Mouse (Mus musculus) CH12.LX (cell line): ENCODE results near the gene Ank2. TPM values are rescaled to one million over a fixed set of nuclear protein-coding genes. Genes with fewer than 3 reads are reported as not detected.
A peak's percentile ranks its signal among the peaks of the same experiment; 100 is the strongest.

Experiments used
- DNase-seq: peaks from one replicate; pipeline ENCODE4 v3.0.0-alpha.2; 2013; ENCODE audit errors: extremely low read depth
- H3K27ac ChIP-seq: 2 replicates; pipeline ENCODE4 v1.5.1; 2012; ENCODE audit warnings: low read depth, mild to moderate bottlenecking, control low read depth, moderate library complexity; ENCODE audit not compliant: insufficient read depth
- H3K27me3 ChIP-seq: replicated peaks from 2 replicates; pipeline ENCODE3; 2012; ENCODE audit warnings: inconsistent platforms
- H3K36me3 ChIP-seq, 2 experiments: replicated peaks in 1 of 2; 2 replicates each; pipeline versions ENCODE3 to v1.6.1; 2012; ENCODE audit warnings: inconsistent platforms in 1 of 2, low read length in 1 of 2, mild to moderate bottlenecking in 1 of 2, mixed read lengths in 1 of 2, moderate library complexity in 1 of 2; ENCODE audit not compliant: control insufficient read depth in 1 of 2, insufficient read depth in 1 of 2
- H3K4me1 ChIP-seq, 2 experiments: 2 replicates each; pipeline ENCODE4 v1.6.1; 2012; ENCODE audit warnings: inconsistent platforms in 1 of 2, moderate library complexity in 1 of 2; ENCODE audit not compliant: insufficient read depth in 2 of 2, control insufficient read depth in 1 of 2
- H3K4me2 ChIP-seq: 2 replicates; pipeline ENCODE4 v1.6.1; 2012; ENCODE audit warnings: low read depth, mild to moderate bottlenecking, control low read depth; ENCODE audit not compliant: poor library complexity, insufficient read depth, severe bottlenecking
- H3K4me3 ChIP-seq, 3 experiments: fragments of 150-350 bp in 1 of 3; sonication (generic) in 1 of 3; replicated peaks in 1 of 3; 2 replicates each; pipeline versions ENCODE3 to v1.5.1; 2011 to 2012; ENCODE audit warnings: low read depth in 2 of 3, low read length in 2 of 3, mild to moderate bottlenecking in 2 of 3, moderate library complexity in 2 of 3, control low read depth in 1 of 3, improper control_type of control experiment in 1 of 3, inconsistent platforms in 1 of 3, mixed read lengths in 1 of 3; ENCODE audit not compliant: poor library complexity in 1 of 3
- H3K79me2 ChIP-seq: replicated peaks from 2 replicates; pipeline ENCODE4 v1.6.1; 2012; ENCODE audit warnings: mild to moderate bottlenecking, moderate library complexity; ENCODE audit not compliant: control insufficient read depth, poor library complexity, insufficient read depth, severe bottlenecking; ENCODE audit errors: extremely low read depth
- H3K9ac ChIP-seq: 2 replicates; pipeline ENCODE4 v1.6.1; 2012; ENCODE audit warnings: low read depth, mild to moderate bottlenecking, control low read depth, moderate library complexity; ENCODE audit not compliant: insufficient read depth
- H3K9me3 ChIP-seq: replicated peaks from 2 replicates; pipeline ENCODE3; 2012; ENCODE audit warnings: low read length, inconsistent platforms, mixed read lengths
- CHD2 ChIP-seq: IDR thresholded peaks from 2 replicates; pipeline ENCODE4 v1.6.1; 2011; ENCODE audit warnings: low read length, improper control_type of control experiment
- ELF1 ChIP-seq: IDR thresholded peaks from 2 replicates; pipeline ENCODE4 v1.6.1; 2014; ENCODE audit warnings: low read depth, mild to moderate bottlenecking, inconsistent platforms, low read length, improper control_type of control experiment
- EP300 ChIP-seq: IDR thresholded peaks from 2 replicates; pipeline ENCODE4 v1.6.1; 2011; ENCODE audit warnings: low read length, improper control_type of control experiment
- ETS1 ChIP-seq: conservative IDR thresholded peaks from 2 replicates; pipeline ENCODE4 v1.6.1; 2012; ENCODE audit warnings: low read depth, mild to moderate bottlenecking, inconsistent platforms, low read length, improper control_type of control experiment, moderate library complexity
- HCFC1 ChIP-seq: IDR thresholded peaks from 2 replicates; pipeline ENCODE4 v1.6.1; 2012; ENCODE audit warnings: low read depth, mild to moderate bottlenecking, inconsistent platforms, low read length, improper control_type of control experiment
- IRF4 ChIP-seq: IDR thresholded peaks from 2 replicates; pipeline ENCODE4 v1.6.1; 2014; ENCODE audit warnings: low read depth, mild to moderate bottlenecking, inconsistent platforms, low read length, improper control_type of control experiment
- JUN ChIP-seq: IDR thresholded peaks from 2 replicates; pipeline ENCODE4 v1.6.1; 2011; ENCODE audit warnings: low read depth, mild to moderate bottlenecking, low read length, improper control_type of control experiment, moderate library complexity; ENCODE audit not compliant: insufficient read depth
- JUND ChIP-seq: conservative IDR thresholded peaks from 2 replicates; pipeline ENCODE4 v1.6.1; 2011; ENCODE audit warnings: low read depth, low read length, improper control_type of control experiment
- KAT2A ChIP-seq: IDR thresholded peaks from 2 replicates; pipeline ENCODE4 v1.6.1; 2012; ENCODE audit warnings: low read length, improper control_type of control experiment, inconsistent platforms; ENCODE audit not compliant: insufficient replicate concordance
- MAFK ChIP-seq: IDR thresholded peaks from 2 replicates; pipeline ENCODE4 v1.6.1; 2011; ENCODE audit warnings: low read length, improper control_type of control experiment; ENCODE audit not compliant: insufficient replicate concordance
- MAX ChIP-seq: IDR thresholded peaks from 2 replicates; pipeline ENCODE4 v1.6.1; 2011; ENCODE audit warnings: low read length, improper control_type of control experiment
- MAZ ChIP-seq: IDR thresholded peaks from 2 replicates; pipeline ENCODE4 v1.6.1; 2012; ENCODE audit warnings: low read depth, mild to moderate bottlenecking, inconsistent platforms, low read length, improper control_type of control experiment, moderate library complexity
- MEF2A ChIP-seq: IDR thresholded peaks from 2 replicates; pipeline ENCODE4 v1.6.1; 2014; ENCODE audit warnings: low read depth, mild to moderate bottlenecking, inconsistent platforms, low read length, improper control_type of control experiment, borderline replicate concordance
- MXI1 ChIP-seq: IDR thresholded peaks from 2 replicates; pipeline ENCODE4 v1.6.1; 2011; ENCODE audit warnings: mild to moderate bottlenecking, low read depth, low read length, improper control_type of control experiment
- MYC ChIP-seq: IDR thresholded peaks from 2 replicates; pipeline ENCODE4 v1.6.1; 2011; ENCODE audit warnings: low read depth, mild to moderate bottlenecking, improper control_type of control experiment, low read length
- NELFE ChIP-seq: IDR thresholded peaks from 2 replicates; pipeline ENCODE4 v1.6.1; 2011; ENCODE audit warnings: low read depth, low read length, improper control_type of control experiment
- NRF1 ChIP-seq: IDR thresholded peaks from 2 replicates; pipeline ENCODE4 v1.6.1; 2014; ENCODE audit warnings: low read depth, mild to moderate bottlenecking, inconsistent platforms, low read length, improper control_type of control experiment, moderate library complexity
- PAX5 ChIP-seq: IDR thresholded peaks from 2 replicates; pipeline ENCODE4 v1.6.1; 2012; ENCODE audit warnings: low read length, inconsistent platforms, mixed read lengths
- POLR2A ChIP-seq: IDR thresholded peaks from 2 replicates; pipeline ENCODE4 v1.6.1; 2011; ENCODE audit warnings: low read depth, mild to moderate bottlenecking, improper control_type of control experiment, low read length
- POLR2AphosphoS2 ChIP-seq: IDR thresholded peaks from 2 replicates; pipeline ENCODE4 v1.6.1; 2011; ENCODE audit warnings: low read depth, low read length, improper control_type of control experiment
- RAD21 ChIP-seq: IDR thresholded peaks from 2 replicates; pipeline ENCODE4 v1.6.1; 2011; ENCODE audit warnings: low read depth, mild to moderate bottlenecking, low read length, improper control_type of control experiment, moderate library complexity
- SIN3A ChIP-seq: IDR thresholded peaks from 2 replicates; pipeline ENCODE4 v1.6.1; 2012; ENCODE audit warnings: low read length, improper control_type of control experiment, inconsistent platforms
- TBP ChIP-seq: conservative IDR thresholded peaks from 2 replicates; pipeline ENCODE4 v1.6.1; 2011; ENCODE audit warnings: low read depth, low read length, improper control_type of control experiment
- TCF12 ChIP-seq: IDR thresholded peaks from 2 replicates; pipeline ENCODE4 v1.6.1; 2014; ENCODE audit warnings: low read depth, mild to moderate bottlenecking, inconsistent platforms, low read length, improper control_type of control experiment
- UBTF ChIP-seq: IDR thresholded peaks from 2 replicates; pipeline ENCODE4 v1.6.1; 2012; ENCODE audit warnings: low read depth, mild to moderate bottlenecking, inconsistent platforms, low read length, improper control_type of control experiment, moderate library complexity
- USF1 ChIP-seq: IDR thresholded peaks from 2 replicates; pipeline ENCODE4 v1.6.1; 2014; ENCODE audit warnings: low read depth, mild to moderate bottlenecking, inconsistent platforms, low read length, improper control_type of control experiment
- USF2 ChIP-seq: conservative IDR thresholded peaks from 2 replicates; pipeline ENCODE4 v1.6.1; 2011; ENCODE audit warnings: low read depth, low read length, improper control_type of control experiment
- ZC3H11A ChIP-seq: IDR thresholded peaks from 2 replicates; pipeline ENCODE4 v1.6.1; 2012; ENCODE audit warnings: low read depth, mild to moderate bottlenecking, inconsistent platforms, low read length, improper control_type of control experiment
- ZNF384 ChIP-seq: IDR thresholded peaks from 2 replicates; pipeline ENCODE4 v1.6.1; 2012; ENCODE audit warnings: low read depth, low read length, improper control_type of control experiment, inconsistent platforms
- dilution Hi-C: fragments of 300-500 bp; cut with MboI; formaldehyde crosslinking; loops from 2 replicates; pipeline ENCODE4 v1.14.3; 2020; ENCODE audit warnings: low sequenced_read_pairs; ENCODE audit not compliant: extremely low pct_unique_long_range_greater_than_20kb, extremely low pct_ligation_motif_present
- in situ Hi-C: fragments of 300-500 bp; cut with MboI; formaldehyde crosslinking; loops from 3 replicates; pipeline ENCODE4 v1.14.3; 2019; ENCODE audit warnings: low sequenced_read_pairs, low pct_ligation_motif_present, low pct_unique_long_range_greater_than_20kb, mixed read lengths
- polyA plus RNA-seq: library from polyadenylated mRNA; unstranded; fragments of >175 nt; gene quantifications from 2 replicates; pipeline ENCODE4 v1.2.1, GENCODE M21; 2012; ENCODE audit warnings: low read depth; ENCODE audit not compliant: insufficient read length
- total RNA-seq, 2 experiments: library from RNA; depleted of rRNA; stranded (reverse); fragments of 300-350 nt in 1 of 2; fragments of >200 nt in 1 of 2; gene quantifications; 2 replicates each; pipeline ENCODE4 v1.2.3; 2012 to 2014

Ank2 gene
- total and polyA plus RNA-seq, 3 experiments, result 3.9 to 20.9 (median 12.2) TPM

DNA sequence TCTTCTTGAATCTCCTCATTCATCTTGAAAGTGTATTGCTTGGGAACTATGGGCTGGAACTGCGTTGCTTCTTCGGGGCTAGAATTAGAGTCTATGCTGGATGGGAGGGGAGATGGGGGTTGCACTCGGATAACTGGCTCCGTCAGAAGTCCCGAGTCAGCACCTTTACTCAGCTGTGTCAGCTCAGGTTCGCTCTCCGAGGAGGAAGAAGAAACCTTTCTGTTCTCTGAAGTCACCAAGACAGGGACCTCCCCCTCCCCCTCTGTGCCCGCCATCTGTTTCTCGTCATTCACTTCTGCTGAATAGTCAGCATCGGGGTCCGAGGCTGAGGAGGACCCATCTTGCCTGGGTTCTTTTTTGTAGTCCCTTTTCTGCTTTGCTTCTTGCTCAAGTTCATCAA lies 555.1 kb downstream of the Ank2 start:
- H3K4me2 ChIP-seq, result peak overlapping the region; percentile 53; the same call in 1 of the 2 replicates
- no peaks in the 10 kb centered on the region for H3K9me3 ChIP-seq
- peaks cover 0 to 24% of the 10 kb centered on the region in 2 experiments for H3K36me3 ChIP-seq
- TF ChIP-seq IRF4 (no peak), NELFE (no peak), JUN (no peak), MAFK (peak; percentile 88), HCFC1 (no peak), MXI1 (no peak), MAX (no peak), ZC3H11A (no peak), EP300 (no peak), USF2 (no peak), TCF12 (0 out of 2 replicates have a peak, but pooled peaks have one; percentile 10), POLR2A (peak; percentile 38), KAT2A (no peak), MYC (no peak), PAX5 (no peak), CHD2 (peak; percentile 53), NRF1 (no peak), UBTF (no peak), ETS1 (peak; percentile 67), TBP (no peak), ELF1 (no peak)
- H3K27me3 ChIP-seq, result no peaks in the 10 kb centered on the region
- H3K4me1 ChIP-seq, result peaks cover 0 to 17% of the 10 kb centered on the region in 2 experiments; a peak in 3 of 4 replicates
- no peak overlapping the region for H3K27ac ChIP-seq
- no peak for DNase-seq
- in situ Hi-C loops, result no loop called here
- H3K9ac ChIP-seq, result peak overlapping the region; percentile 34
- no peaks in the 10 kb centered on the region for H3K79me2 ChIP-seq
- peak overlapping the region in 2 of 3 experiments; percentile 26 to 50 for H3K4me3 ChIP-seq
- dilution Hi-C loops, result no loop called here

- in situ Hi-C loops (no loop called here), dilution Hi-C loops (no loop called here)
- Histone ChIP-seq H3K9me3 (no peaks in the 10 kb centered on the region), H3K27me3 (no peaks in the 10 kb centered on the region), H3K9ac (no peak overlapping the region), H3K36me3 (peaks cover 2 to 20% of the 10 kb centered on the region in 2 experiments), H3K4me1 (peaks cover 0 to 11% of the 10 kb centered on the region in 2 experiments; a peak in 2 of 4 replicates), H3K79me2 (no peaks in the 10 kb centered on the region), H3K27ac (no peak overlapping the region), H3K4me2 (no peak overlapping the region), H3K4me3 (no peak overlapping the region)
- TF ChIP-seq MAFK, result no peak
- TF ChIP-seq ZC3H11A, result no peak
- TF ChIP-seq MAZ, result no peak
- no peak for TF ChIP-seq EP300
- TF ChIP-seq CHD2, result no peak
- TF ChIP-seq MXI1, result no peak
- TF ChIP-seq ZNF384, result no peak
- TF ChIP-seq NELFE, result no peak
- no peak for TF ChIP-seq RAD21
- TF ChIP-seq USF2, result no peak
- TF ChIP-seq JUN, result no peak
- TF ChIP-seq POLR2AphosphoS2, result no peak
- no peak for TF ChIP-seq IRF4
- no peak for TF ChIP-seq TBP
- no peak for TF ChIP-seq JUND
- no peak for TF ChIP-seq SIN3A
- no peak for TF ChIP-seq ETS1
- no peak for TF ChIP-seq MEF2A
- TF ChIP-seq UBTF, result no peak
- TF ChIP-seq USF1, result no peak
- DNase-seq, result no peak
Measured at GRCm38 (mm10) chr3:126940452-126940851, 558.7 kb downstream of the Ank2 start.
